Mouse (Mus musculus) CD4-positive helper T cell, adult 2 months (primary cell): ENCODE results near the gene Arhgef28.
"Not testable (repeated sequence)": the region's sequence is repeated elsewhere in the genome, so short reads cannot be mapped to it uniquely, and the experiment has no call there.

Source experiments
- DNase-seq: peaks from one replicate; pipeline ENCODE4 v3.0.0-alpha.2; 2012; ENCODE audit warnings: low read depth, missing footprints, low spot score

The Arhgef28 gene

DNA sequence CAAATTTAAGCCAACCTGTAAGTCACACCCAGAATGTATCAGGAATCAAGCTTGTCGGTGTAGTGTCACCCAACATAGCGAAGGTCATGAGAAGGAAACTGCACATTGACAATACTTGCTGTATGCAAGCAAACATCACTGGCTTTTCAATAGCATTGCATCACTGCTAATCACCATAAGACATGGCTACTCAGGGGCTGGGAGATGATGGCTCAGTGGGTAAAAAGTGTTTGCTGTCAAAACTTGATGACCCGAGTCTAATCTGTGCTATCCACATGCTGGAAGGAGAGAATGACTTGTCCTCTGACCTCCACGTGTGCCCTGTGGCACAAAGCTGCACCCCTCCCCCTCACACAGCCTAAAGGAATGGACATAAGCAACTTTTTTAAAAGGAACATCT lies 133.0 kb downstream of the Arhgef28 start:
- DNase-seq = no peak

GRCm38 (mm10) chr13:98070458-98070857 lies 135.8 kb downstream of the Arhgef28 start:
- DNase-seq = no peak

DNA sequence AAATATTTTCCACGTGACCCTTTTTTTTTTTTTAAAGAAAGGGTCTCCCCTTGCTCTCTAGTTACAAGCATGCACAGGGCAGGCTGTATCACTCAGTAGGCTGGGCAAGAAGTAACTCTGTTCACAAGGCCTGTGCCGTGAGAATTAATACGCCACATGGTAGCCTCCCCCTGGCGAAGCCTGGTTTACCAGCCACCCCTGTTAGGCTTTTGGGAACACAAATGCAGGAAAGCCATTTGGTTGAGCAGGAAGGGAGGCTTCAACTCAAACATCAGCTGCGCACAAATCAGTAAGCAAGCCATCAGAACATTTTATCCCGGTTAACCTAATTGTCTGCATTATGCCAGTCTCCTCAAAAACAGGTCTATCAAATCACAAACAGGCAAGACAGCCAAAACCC lies 136.6 kb downstream of the Arhgef28 start:
- no peak for DNase-seq

- no peak for DNase-seq
These were observed 143.4 kb downstream of the Arhgef28 start for GRCm38 (mm10) chr13:98062843-98063242.

- not testable (repeated sequence) for DNase-seq
These were observed 146.1 kb downstream of the Arhgef28 start for GRCm38 (mm10) chr13:98060121-98060520.

- DNase-seq = no peak
These were observed 151.0 kb downstream of the Arhgef28 start for GRCm38 (mm10) chr13:98055194-98055593.

DNA sequence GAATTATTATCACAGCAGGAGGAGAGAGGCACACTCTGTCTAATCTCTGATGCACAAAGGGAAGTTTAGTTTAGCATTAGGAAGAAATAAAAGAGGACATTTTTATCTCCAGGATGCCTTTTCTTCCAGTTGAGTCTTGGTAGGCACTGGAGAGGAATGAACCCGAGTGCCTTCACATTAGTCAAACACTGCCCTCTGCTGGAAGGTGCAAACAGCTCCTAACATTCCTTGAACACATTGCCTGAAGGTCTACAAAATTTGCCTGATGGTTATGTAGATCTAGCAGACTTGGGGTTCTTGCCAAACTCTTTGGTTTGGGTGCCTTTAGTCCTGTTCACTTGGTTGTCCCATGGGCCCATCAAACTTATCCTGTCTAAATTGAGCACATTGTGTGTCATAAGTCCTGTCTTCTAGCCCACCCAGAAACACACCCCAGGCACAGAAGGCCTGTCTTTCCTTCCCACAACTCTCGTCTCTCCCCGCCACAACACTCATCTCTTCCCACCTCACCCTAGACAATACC lies 165.6 kb downstream of the Arhgef28 start:
- DNase-seq = peak; percentile 31

- no peak for DNase-seq
These were observed 167.5 kb downstream of the Arhgef28 start for GRCm38 (mm10) chr13:98038731-98039130.

DNA sequence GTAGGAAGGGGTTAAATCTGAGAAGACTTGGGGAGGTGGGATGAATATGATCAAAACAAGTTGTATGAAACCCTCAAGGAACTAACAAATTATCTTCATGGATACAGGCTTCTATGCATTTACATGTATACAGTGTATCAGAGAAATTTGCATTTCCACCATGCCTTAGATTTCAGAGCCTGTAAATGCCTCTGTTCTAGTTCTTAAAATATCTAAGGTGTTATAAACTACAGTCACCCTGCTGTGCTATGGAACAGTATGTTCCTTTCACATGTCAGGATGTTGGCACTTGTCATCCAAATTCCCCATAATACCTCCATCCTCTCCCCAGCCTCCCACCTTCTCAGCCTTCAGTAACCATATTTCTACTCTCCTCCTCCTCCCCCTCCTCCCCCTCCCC lies 168.5 kb downstream of the Arhgef28 start:
- no peak for DNase-seq

GRCm38 (mm10) chr13:98031642-98031960 lies 174.6 kb downstream of the Arhgef28 start:
- DNase-seq = no peak

DNA sequence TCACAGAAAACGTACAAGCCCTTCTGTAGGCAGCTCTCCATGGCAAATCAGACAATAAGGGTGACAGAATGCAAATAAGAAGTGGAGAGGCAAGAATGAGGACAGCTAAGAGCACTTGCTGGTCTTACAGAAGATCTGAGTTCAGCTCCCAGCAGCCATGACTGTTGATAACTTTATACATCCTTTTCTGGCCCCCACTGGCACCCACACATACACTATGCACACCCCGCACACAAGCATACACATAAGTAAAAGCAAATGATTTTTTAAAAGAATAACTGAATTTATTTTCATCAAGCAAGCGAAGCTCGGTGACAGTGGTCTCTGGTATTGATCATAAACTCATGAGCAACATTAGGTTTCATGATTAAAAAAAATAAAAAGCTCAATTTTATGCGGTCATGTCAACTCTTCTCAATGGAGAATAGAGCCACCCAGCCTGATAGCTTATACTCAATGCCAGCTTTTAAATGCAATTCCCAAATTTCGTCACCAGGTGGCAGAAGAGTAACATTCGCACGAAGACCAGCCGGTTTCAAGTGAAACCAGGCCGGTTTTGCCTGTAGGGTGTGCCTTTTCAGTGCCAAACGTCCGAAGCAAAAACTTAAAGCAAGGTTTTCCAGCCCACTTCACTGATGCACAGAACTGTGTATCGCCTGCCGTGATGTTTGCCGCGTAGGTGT lies 175.1 kb downstream of the Arhgef28 start:
- peak; percentile 70 for DNase-seq

DNA sequence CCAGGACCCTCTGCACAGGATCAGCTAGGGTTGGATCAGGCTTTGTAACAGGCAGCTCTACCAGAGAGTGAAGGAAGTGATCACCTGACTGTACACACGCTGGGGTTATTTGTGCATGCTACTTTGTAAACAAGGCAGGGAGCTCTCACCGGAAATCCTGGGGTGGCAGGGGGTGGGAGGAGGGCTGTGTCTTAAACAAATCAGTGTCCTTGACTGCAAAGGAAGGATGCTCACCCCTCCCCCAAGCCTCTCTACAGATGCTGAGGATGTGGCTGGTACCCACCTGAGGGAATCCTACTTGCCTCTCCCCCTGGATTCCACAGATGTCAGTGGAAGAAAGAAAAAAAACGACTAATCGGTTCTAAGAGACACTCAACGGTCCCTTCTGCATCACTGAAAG lies 176.2 kb downstream of the Arhgef28 start:
- no peak for DNase-seq

- DNase-seq = no peak
These were observed 177.5 kb downstream of the Arhgef28 start for GRCm38 (mm10) chr13:98028711-98029250.

DNA sequence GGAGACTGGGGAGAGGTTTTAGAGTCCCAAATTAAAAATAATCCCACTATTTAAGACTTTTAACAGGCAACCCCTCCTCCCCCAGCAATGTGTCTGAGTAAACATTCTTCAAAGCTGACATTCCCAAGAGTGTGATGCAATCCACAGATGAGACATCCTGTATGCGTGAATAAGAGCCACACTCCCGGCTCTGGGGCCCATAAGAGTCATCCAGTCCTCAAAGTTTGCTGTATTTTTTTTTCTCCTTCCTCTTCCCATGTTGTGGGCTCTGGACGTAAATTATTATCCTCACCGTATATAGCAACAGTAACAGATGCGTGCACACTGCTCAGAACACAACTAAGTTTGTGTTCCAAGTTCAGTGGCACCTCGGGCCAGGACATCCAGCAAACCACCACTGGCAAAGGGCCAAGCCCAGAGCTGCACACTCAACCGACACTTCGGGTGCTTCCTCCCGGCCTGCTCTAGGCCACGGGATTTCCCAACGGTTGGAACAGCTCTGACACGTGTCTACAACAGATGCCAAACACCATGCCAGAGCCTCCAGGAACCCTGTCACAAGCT lies 178.5 kb downstream of the Arhgef28 start:
- no peak for DNase-seq

DNA sequence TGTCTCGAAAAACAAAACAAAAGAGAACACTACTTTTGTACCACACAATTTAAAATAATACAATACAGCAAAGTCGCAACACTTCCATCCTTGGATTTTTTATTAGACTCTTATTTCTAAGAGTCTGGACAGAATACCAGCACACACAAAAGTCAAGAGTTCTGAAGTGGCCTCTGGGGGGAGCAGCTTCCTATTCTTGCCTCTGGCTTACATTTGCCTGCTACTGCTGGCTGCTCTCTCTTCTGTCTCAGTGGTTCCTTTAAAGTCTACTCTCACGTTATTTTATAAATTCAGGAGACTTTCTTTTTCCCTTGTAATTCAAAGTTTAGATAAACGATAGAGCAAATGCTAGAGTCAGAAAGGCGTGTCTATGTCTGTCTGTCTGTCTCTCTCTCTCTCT lies 179.1 kb downstream of the Arhgef28 start:
- DNase-seq = no peak

- DNase-seq = no peak
These were observed 180.3 kb downstream of the Arhgef28 start for GRCm38 (mm10) chr13:98025706-98026504.

GRCm38 (mm10) chr13:98025162-98025561 lies 181.1 kb downstream of the Arhgef28 start:
- peak; percentile 9 for DNase-seq

DNA sequence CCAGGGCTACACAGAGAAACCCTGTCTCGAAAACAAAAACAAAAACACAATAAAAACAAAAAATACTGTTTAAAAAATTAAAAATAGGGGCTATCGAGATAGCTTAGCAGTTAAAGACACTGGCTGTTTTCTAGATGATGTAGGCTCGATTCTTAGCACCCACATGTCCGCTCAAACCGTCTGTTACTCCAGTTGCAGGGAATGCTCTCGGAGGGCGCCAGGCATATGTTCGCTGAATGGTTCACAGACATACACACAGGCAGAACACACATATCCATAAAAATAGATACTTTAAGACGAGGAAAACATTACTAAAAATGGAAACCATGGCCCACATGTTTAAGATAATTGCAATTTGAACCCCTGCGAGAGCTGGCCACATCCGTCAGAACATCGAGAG lies 181.6 kb downstream of the Arhgef28 start:
- no peak for DNase-seq

DNA sequence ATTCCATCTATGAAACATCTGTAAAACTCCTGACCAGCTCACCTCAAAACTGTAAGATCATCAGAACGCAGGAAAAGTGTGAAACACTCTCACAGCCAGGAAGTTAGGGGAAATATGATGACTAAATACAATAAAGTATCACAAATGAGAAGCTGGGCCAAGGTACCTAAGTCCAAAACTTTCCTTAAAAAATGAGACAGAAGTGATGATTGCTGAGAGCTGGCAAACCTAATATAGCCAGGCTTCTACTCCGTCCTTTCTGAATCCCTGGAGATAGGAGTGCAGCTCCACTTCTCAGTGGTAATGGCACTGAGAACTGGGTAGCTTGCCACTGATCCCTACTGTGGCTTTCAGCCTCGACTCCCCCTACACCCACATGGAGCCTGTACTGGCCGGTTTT lies 184.3 kb downstream of the Arhgef28 start:
- no peak for DNase-seq

- not testable (repeated sequence) for DNase-seq
These were observed 187.4 kb downstream of the Arhgef28 start for GRCm38 (mm10) chr13:98018837-98019236.

GRCm38 (mm10) chr13:98016923-98017588 lies 189.2 kb downstream of the Arhgef28 start:
- no peak for DNase-seq
